Mouse (Mus musculus) cerebellum, adult 11 months (tissue): ENCODE results near the gene Tnip1.

Source experiments
- DNase-seq: peaks from one replicate; pipeline ENCODE4 v3.0.0; 2022

Tnip1 gene

DNA sequence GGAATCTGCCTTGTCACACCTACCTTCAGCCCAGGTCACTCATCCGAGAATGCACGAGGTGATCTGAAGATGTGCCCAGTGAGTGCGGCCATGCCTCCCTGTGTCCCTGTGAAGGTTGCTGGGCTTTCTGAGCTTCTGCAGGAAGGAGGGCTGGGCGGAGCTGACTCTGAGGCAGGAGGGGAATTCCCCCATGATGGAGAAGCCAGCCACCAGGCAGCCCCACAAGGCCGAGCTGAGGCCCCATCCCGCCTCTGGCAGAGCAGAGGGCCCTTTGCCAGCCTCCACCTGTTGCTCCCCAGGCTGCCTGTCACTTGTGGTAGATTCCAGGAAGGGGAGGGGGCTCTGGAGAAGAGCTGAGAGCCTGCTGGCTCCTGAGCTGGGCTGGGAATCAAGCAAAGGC is at the start of gene Tnip1:
Tnip1 (minus strand) TSS at position 108 of the 400 bp plus-strand sequence.
- no peak for DNase-seq

DNA sequence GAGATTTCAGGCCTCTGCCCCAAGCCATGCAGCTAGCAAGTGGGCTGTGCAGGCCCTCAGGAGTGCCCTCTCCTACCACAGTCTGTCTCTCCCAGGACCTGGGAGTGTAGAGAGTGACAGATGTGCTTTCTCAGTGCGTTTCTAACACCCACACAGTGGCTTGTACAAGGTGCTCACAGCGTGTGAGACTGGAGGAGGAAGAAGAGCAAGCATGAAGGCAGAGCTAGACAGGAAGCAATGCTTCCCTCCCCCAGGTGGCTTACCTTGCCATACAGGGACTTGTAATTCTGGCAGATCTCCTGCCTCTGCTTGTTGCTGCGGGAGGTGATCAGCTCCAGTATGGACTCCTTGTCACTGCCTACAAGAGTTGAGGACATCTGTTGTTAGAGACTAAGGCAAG is 48.7 kb upstream of the Tnip1 start:
- DNase-seq = no peak

DNA sequence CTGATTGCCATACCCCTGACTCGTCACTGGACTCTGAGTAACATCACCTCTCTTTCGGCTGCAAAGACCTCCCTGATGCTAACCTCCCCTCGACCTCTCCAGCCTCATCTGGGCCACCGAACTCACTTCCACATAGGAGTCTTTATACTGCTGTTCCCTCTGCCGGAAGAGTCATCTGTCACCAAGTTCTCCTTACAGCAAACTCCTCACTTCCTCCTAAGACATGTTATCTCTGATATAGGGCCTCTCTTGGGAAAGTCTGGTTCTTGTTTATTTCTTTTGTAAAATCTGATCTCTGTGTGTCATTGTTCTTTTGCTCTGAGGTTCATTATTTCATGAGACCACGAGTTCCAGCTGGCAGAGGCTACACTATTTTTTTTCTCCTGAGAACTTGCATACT is 45.5 kb upstream of the Tnip1 start:
- DNase-seq = no peak

DNA sequence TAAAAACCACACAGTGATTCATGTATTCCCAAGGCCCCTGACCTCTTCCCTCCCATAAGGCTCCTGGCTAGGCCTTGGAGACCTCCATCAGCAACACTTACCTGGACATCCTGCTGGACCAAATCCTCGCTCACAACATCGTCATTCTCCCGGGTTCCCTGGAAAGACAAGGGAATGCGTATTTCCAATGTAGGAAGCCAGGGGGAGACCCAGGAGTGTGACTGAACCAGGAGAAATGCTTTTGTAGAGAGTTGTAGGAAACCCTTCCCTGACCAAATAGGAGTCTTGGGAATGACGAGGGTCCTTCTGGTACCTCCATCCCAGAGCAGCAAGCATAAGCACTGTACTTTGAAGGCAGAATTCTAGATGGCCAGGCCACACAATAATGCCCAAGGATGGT is 43.0 kb upstream of the Tnip1 start:
- DNase-seq = no peak

DNA sequence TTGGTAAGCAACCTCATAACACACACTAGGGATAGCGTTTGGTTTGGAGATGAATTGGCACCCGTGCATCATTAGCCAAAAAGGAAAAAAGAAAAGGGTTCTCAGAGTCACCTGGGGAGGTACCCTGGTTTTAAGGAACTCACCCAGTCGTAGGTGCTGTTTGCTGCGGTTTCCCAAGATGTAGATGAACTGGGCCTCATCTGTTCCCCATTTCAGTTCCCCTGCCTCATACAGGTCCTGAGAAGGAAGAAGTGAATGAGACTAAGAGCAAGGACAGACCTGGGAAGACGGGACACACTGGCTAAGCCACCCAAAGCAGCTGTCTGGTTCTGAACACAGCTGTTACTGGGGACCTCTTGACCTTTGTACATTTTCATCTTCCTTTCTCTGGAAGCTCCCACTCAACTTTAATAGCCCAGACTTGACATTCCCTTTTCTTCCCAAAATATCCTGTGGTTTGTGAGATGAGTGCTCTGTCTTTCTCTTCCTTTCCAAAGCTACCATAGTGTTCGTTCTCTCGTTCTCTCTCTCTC is 42.3 kb upstream of the Tnip1 start:
- no peak for DNase-seq

DNA sequence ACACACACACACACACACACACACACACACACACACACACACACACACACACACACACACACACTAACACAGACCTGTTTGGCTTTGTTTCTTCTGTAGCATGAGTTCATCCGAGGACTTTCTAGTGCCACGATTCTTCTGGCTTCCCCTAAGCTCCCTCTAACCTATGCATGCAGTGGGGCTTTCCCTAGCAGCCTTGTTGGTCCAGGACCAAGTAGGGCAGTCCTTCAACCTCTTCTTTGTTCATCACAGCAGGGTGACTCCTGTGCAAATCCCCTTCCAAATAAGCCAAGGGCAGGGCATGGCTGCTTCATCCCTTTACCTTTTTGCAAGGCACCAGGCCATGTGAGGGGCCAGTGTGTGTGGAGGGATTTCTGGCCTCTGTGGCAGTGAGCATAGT is 36.0 kb upstream of the Tnip1 start:
- no peak for DNase-seq

DNA sequence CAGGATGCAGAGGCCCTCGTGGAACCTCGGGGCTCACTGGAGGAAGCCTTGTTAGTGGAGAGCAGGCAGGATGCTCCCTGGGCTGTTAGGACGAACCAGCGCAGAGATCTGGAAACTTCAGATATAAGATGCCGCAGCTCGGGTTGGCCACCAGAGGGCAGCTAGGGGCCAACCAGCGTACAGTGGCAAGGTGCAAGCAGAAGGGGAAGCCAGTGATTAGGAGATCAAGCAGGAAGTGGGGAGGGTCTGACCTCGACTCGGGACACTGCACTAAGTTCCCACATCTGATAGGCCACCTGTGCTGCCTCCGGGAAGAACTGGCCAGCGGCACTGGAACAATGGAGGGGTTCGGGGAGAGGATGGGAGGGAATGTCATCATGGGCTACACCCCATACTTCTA is 35.6 kb upstream of the Tnip1 start:
- peak; percentile 50 for DNase-seq

DNA sequence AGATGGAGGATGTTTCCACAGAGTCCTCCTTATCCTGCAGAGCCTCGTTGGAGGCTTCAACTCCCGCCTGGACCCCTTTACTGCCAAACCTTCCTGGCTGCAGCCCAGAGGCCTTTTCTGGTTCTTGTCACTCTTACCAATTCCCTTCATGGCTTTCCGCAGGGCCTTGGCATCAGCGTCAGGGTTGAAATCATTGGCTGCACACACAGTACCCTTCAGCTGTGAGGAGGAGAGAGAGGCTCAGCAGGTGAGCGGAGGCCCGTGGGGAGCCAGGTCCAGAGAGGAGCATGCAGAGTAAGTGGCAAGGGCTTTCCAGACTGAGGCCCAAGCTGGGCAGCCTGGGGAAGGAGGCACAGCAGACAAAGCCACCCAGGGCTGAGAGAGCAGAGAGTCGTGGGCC is 33.5 kb upstream of the Tnip1 start:
- DNase-seq = peak; percentile 30

DNA sequence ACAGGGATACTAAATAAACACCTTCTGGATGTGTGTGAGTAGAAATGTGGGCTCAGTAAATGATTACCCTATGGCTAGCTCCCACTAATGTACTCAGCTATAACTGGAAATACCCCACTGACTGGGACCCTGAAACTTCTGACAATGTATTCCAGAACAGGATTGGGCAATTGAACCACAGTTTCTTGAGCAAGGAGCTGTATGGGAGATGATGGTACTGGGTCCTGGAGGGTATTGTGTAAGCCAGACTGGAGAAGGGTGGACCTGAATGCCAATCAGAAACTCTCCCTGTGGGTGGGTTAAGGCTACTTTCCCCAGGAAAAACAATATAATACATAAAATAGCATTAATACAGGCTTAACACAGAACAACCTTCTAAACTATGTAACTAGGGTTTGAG is 27.2 kb upstream of the Tnip1 start:
- DNase-seq = no peak

DNA sequence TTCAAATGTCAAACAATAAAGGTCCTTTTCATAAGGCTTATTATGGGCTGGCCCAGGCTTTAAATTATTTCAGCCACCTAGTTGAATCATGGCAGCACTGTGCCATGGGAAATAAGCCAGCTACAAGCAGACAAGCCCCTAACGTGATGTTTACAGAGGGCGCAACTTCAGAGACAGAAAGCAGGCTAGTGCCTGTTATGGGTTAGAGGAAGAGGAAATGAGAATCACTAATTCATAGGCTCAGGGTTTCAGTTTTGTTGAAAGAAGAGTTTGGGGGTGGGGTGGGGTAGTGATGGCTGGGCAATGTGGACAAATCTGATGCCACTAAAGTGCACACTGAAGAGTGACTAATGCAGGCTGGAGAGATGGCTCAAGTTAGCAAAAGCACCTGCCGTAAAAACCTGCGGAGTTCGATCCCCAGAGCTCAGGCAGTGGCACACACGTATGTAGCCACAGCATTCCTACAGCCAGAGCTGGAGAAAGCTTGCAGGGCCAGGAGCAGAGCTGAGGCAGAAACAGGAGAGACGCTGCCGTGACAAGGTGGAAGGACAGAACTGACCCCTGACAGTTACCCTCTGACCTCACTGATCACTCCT is 26.1 kb upstream of the Tnip1 start:
- DNase-seq = no peak

DNA sequence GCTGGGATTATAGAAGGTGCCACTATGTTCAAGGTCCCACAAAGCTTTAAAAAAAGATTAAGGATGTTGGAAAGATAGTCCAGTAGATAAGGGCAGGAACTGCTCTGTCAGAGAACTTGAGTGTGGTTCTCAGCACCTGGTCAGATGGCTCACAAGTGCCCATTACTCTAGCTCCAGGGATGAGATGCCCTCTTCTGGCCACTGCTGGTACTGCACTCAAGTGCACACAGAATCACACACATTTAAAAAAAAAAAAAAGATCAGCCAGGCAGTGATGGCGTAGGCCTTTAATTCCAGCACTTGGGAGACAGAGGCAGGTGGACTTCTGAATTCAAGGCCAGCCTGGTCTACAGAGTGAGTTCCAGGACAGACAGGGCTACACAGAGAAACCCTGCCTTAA is 25.3 kb upstream of the Tnip1 start:
- no peak for DNase-seq

DNA sequence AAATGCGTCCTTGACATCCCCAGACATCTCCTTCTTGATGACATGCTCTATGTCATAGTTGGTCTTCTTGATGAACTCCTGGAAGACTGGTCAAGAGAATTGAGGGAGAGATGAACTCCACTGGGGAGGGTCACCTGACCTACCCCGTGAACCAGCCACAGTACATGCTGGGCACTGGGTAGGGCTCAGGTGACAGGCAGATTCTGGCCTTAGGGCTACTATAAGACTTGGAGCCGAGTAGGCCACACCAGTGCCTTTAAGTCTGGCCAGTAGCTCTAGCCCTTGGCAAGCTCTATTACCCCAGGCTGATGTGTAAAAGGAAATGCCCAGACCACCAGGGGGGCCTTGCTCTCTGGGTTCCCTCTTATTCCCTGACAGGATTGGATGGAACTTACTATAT is 22.4 kb upstream of the Tnip1 start:
- DNase-seq = no peak

DNA sequence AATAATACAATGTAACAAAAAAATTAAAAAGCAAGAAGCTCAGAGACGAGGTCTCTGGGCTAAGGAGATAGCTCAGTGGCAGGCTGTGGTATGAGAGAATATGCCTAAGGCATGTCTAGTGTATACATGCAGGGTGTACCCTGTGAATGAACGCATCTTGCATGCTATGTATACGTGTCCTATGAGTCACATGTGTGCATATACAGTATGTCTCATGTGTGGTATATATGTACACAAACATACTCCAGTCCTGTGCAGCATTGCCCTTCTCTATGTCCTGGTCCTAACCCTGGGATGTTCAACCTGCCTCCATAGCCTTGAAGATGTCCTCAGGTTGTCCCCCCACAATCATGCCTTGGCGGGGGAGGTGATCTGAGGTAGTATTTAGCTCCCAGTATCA is 21.9 kb upstream of the Tnip1 start:
- DNase-seq = no peak

DNA sequence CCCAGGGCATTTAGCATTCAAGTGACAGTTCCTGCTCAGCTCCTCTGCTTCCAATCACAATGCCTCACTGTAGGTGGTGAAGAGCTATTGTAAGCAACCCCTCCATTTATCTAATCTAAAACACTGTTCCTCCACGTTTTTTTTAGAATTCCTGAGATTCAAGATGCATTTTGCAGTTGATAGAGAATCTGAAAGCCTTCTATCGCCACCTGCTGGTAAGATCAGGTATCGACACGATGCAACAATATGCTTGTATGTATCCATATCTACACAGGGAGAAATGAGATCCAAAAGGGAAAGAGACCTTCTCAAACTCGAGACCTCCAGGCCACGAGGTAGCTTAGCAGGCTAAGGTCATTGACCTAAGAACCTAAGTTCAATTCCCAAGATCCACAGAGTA is 21.4 kb upstream of the Tnip1 start:
- peak; percentile 62 for DNase-seq

DNA sequence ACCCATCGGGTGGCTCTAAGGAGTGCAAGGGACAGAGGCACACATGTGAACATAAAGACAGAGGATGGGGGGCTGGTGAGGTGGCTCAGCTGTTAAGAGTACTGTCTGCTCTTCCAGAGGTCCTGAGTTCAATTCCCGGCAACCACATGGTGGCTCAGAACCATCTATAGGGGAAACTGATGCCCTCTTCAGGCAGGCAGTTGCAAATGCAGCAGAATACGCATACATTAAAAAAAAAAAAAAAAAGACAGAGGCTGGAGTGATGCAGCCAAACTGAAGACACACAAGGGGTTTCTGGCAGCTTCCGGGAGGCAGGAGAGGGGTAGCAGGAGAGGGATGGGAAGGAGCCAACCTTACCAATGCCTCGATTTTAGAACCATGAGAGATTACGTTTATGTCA is 19.8 kb upstream of the Tnip1 start:
- no peak for DNase-seq

DNA sequence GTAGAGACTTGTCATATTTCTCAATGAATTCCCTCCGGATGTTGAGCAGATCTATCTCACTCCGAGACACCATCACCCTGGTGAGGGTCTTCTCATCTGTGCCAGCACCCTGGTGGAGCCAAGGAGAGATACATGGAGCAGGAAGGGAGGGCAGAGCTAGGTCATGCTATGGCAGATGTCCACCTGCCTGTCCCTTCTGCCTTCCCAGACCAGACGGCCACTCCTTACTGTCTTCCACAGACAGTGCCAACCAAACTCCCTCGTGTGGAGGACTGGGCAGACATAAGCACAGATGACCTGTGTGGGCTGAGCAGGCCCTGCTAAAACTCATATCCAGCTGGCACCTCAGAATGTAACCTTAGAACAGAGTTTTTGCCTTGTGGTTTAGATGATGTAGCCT is 18.9 kb upstream of the Tnip1 start:
- no peak for DNase-seq

DNA sequence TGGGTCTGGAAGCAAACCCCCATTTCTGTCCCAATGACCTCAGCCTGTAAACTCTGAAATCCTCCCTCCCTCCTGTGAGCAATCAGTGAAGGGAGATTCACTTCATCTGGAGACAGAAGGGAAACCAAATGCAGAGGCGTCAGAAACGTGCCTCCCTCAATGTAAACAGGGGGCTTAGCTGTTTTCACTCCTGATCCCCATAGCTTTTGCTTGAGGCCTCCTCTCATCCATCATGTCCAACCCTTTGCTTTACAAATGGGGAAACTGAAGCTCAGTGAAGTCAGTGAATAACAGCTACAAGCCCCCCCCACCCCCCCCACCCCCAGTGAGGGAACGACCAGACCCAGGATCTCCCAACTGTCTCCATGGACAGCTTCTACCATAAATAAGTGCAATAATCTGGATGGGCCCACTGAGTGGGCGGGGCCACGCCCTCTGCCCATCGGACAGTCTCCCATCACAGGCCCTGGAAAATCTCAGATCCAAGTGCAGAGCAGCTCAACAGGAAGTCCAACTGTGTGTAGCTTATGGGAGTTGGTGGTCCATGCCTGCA is 14.7 kb upstream of the Tnip1 start:
- no peak for DNase-seq

DNA sequence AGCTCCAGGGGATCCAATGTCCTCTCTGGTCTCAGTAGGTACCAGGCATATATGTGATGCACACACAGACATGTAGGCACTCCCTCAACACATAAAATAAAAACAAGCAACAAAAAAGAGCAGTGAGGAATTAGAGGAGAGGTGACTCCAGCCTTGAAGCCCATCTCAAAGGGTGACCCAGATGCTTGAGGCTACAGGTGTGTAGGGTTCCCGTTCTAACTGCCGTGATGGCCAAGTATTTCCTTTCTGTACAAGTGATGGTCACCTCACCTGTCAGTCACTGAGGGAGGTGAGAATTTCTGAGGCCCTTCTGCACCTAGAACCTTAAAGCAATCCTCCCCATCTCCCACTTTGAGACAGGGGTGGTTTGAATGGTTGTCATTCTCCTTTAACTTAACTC is 13.6 kb upstream of the Tnip1 start:
- no peak for DNase-seq

DNA sequence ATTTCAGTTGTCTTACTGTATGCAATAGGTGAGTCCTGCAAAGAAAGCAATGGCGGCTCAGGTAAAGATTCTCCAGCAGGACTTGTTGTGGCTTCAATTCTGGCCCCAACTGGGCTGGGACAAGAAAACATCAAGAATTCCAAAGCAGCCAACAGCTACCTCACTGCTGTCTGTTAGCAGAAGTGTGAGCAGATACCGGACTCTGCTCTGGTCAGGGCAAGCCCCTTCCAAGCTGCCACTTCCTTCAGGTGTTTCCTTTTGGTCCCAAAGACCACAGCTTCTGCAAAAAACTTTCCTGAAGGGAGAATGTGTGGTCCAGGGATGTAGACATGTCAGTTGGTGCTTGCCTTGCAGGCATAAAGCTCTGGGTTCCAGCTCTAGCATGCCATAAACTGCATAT is 13.0 kb upstream of the Tnip1 start:
- DNase-seq = no peak

DNA sequence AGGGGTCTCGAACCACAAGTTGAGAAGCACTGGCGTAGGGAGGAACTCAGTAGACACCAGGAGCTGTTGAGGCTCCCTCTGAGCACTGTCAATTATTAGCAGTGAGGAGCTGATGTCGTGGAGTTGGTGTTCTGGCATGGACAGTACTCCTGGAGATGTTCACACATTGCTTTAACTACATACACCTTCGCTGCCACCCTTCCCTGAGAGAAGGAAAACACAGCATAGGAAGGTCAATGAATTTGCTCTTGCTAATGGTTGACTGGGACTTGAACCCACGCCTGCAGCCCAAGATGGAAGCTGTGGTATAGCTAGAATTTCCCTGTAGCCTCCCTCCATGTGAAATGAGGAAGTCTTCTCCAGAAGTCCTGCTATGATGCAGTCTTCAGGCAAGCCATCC is 12.6 kb upstream of the Tnip1 start:
- DNase-seq = no peak

DNA sequence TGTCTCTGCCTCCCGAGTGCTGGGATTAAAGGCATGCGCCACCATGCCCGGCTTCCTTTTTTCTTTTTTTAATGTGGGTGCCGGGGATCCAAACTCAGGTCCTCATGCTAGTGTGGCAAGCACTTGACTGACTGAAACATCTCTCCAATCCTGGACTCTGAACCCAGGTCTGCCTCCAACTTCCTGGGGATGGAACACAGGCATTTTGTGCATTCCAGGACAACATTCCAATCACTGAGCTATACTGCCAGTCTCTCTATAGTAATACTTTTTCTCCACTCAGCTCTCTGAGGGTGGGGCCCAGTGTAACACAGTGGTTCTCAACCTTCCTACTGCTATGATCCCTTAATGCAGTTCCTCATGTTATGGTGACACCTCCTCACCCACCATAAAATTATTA is 11.9 kb upstream of the Tnip1 start:
- DNase-seq = no peak

DNA sequence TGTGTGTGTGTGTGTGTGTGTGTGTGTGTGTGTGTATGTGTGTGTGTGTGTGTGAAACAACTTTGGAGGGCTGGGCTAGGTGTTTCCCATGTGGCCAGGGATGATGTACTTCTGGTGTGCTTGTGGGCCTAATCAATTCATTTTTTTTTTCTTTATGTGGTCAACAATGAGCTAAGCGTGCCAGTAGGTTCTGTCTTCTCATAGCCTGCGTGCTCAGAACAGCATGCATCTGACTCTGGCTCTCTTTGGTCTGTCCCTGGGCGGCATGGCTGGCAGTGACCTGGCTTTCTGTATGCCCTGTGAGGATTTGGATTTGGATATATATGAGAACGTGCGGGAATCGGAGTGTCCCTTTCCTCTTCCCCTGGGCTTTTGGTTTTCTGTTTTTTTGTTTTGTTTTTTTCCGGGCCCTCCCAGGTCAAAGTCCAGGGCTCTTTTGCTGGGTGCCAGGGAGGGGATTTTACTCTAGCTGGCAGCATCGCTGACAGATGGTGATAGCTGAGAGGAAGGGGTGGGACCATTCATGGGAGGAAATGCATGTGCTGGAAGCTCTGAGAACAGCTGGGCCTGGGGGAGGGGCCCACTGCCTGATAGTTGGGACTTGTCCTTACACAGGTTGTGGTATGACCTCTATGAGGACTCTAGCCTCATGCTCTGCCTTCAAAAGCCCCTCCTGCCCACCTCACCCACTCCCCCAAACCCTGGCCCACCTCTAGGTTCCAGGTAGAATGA is 10.9 kb upstream of the Tnip1 start:
- no peak for DNase-seq

DNA sequence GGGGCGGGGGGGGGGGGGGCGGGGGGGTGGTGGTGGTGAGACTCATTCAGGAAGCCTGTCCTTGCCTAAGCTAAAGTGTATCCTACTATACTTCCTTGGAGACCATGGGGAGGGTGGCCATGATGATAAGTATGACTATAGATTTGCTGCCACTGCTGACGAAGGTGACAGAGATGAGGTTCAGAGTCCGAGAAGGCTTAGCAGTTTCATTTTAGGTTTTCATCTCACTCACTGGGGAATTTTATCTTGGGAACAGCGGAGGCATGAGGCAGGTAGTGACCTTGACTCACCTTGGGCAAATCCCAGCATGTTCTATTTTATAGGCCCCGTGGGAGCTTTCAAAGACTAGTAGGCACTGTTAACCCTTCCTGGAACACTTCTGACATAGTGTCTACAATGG is 10.1 kb upstream of the Tnip1 start:
- no peak for DNase-seq

DNA sequence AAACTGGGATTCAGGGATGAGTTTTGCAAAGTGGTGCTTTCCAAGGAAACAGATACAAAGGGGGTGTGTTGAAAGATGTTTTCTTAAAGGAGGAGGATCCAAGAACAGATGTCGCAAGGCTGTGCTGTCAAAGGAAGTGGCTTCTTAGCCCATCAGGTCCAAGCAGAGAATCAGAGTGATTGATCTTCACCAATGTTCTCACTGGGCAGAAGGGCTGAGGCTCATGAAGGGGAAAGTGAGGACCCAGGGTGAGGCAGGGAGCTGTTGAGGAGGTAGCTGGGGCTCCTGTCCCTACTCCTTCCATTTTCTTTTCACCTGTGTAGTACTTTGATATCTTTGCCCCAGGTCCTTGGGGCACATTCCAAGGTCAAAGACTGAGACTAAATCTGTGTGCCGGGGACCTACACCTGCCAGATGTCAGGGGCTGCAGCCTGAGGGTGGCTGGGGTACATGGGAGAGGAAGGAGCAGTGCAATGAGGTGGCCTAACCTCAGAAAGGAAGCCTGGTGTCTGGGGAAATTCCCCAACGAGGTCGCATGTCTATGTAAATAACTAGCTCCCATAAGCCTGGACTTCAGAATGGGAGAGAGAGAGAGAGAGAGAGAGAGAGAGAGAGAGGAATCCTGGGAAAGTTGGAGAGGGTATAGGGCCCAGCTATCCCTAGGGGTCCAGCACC is 9.5 kb upstream of the Tnip1 start:
- no peak for DNase-seq
